Mouse (Mus musculus) spleen, adult 2 months (tissue): ENCODE measurements around the gene Crim1.

Source experiments
- CTCF ChIP-seq: fragments of 200-500 bp; IDR thresholded peaks from 2 replicates; pipeline ENCODE4 v1.5.1; 2011; ENCODE audit warnings: mild to moderate bottlenecking, inconsistent platforms; ENCODE audit not compliant: insufficient read depth, insufficient read length, insufficient replicate concordance; ENCODE audit errors: extremely low read depth
- POLR2A ChIP-seq: fragments of 200-500 bp; IDR thresholded peaks from 2 replicates; pipeline ENCODE4 v1.6.1; 2011; ENCODE audit warnings: low read depth, low read length, inconsistent platforms

DNA sequence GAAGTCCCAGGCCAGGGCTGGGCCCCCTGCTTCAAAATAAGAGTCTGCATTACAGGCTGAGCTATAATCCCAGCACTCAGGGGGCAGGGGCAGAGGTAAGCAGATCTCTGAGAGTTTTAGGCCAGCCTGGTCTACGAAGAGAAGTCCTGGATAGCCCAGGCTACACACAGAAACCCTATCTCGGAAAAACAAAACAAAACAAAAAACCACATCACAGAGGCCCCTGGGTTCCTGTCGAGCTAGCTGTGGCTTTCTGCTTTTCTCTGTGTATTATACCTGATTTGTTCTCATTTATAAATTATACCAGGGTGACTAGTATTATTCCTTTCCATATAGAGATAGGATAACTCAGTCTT lies 152.4 kb downstream of the Crim1 start:
- TF ChIP-seq POLR2A (no peak), CTCF (no peak)
